Mouse (Mus musculus) embryonic facial prominence, embryonic 13.5 days (tissue): ENCODE measurements around the gene Frat1. TPM values are rescaled to one million over a fixed set of nuclear protein-coding genes. Genes with fewer than 3 reads are reported as not detected.

Experiments
- ATAC-seq: fragments of 200-750 bp; cut with Nextera tagmentation; 2 replicates; pipeline ENCODE4 v1.8.0; 2017; ENCODE audit warnings: low read depth; ENCODE audit not compliant: insufficient number of reproducible peaks, insufficient read depth, low FRiP score, low TSS enrichment
- H3K27ac ChIP-seq: fragments of 300-500 bp; sonication (generic); 2 replicates; pipeline ENCODE4 v1.5.1; 2015; ENCODE audit warnings: moderate library complexity, mild to moderate bottlenecking, inconsistent platforms
- H3K27me3 ChIP-seq: fragments of 300-500 bp; sonication (generic); 2 replicates; pipeline ENCODE4 v1.6.1; 2015; ENCODE audit warnings: mild to moderate bottlenecking, inconsistent platforms
- H3K36me3 ChIP-seq: fragments of 300-500 bp; sonication (generic); 2 replicates; pipeline ENCODE4 v1.6.1; 2015; ENCODE audit warnings: mild to moderate bottlenecking, inconsistent platforms
- H3K4me1 ChIP-seq: fragments of 300-500 bp; sonication (generic); 2 replicates; pipeline ENCODE4 v1.6.1; 2015; ENCODE audit warnings: inconsistent platforms
- H3K4me2 ChIP-seq: fragments of 300-500 bp; sonication (generic); 2 replicates; pipeline ENCODE4 v1.6.1; 2015; ENCODE audit warnings: moderate library complexity, mild to moderate bottlenecking, inconsistent platforms
- H3K4me3 ChIP-seq: fragments of 300-500 bp; sonication (generic); 2 replicates; pipeline ENCODE4 v1.5.1; 2015; ENCODE audit warnings: mild to moderate bottlenecking, inconsistent platforms
- H3K9ac ChIP-seq: fragments of 300-500 bp; sonication (generic); 2 replicates; pipeline ENCODE4 v1.6.1; 2015; ENCODE audit warnings: mild to moderate bottlenecking, inconsistent platforms
- H3K9me3 ChIP-seq: fragments of 300-500 bp; sonication (generic); 2 replicates; pipeline ENCODE4 v1.6.1; 2016; ENCODE audit warnings: inconsistent platforms
- WGBS: fragments of 180-500 bp; shearing (Covaris S2); methylation state at CpG from one replicate; pipeline ENCODE4 v1.1.7; 2015; ENCODE audit warnings: mixed read lengths; 5-methylcytosine and 5-hydroxymethylcytosine counted together
- polyA plus RNA-seq: library from polyadenylated mRNA; unstranded; fragments of >200 nt; fragmentation: Nextera tagmentation; extraction: Ambion mirVana; gene quantifications from 2 replicates; pipeline ENCODE4 v1.2.1, GENCODE M21; 2015

Frat1 gene
- polyA plus RNA-seq, 1 experiment from 2014 or later: 6.9 TPM

DNA sequence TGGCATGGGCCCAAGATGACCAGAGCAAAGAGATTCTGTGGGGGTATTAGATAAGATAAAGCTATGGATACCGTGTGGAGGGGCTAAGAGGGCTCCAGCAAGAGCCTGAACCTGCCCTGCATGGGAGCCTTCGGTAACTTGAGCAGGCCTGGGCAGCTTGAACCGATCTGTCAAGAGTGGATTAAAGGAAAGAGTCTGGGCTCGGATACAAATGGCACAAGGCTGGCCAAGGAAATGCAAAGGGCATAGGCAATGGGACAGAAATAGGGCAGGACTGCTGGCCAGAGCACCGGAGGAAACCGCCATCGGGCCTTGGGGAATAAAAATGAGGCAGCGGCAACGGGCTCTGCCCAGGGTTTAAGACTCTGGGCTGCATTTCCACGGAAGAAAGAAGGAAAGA is 12.4 kb upstream of the Frat1 start:
- H3K27me3 ChIP-seq: no peaks in the 10 kb centered on the region
- peak overlapping the region; percentile 71 for H3K27ac ChIP-seq
- H3K9me3 ChIP-seq: no peaks in the 10 kb centered on the region
- no peak overlapping the region for H3K4me3 ChIP-seq
- ATAC-seq: 0 out of 2 replicates have a peak, but pooled peaks have one; percentile 26
- peaks cover 16% of the 10 kb centered on the region for H3K4me1 ChIP-seq
- WGBS: 29% methylated on average over 10 of the region's 10 CpGs
- H3K36me3 ChIP-seq: no peaks in the 10 kb centered on the region
- 0 out of 2 replicates have a peak overlapping the region, but pooled peaks have one; percentile 17 for H3K9ac ChIP-seq
- H3K4me2 ChIP-seq: peak overlapping the region; percentile 32

DNA sequence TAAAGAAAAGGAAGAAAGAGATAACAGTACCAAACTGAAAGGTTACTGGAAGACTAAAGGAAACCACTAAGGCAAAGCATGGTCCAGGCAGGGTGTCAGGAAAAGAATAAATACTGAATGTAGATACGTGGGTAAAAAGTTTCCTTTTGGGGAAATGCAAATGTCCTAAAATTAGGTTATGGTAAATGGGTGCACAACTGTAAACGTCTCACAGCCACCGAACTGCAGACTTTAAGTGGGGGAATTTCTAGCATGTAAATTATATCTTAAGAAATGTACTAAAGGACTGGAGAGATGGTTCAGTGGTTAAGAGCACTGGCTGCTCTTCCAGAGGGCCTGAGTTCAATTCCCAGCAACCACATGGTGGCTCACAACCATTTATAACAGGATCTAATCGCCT is 11.0 kb upstream of the Frat1 start:
- WGBS: 83% methylated on average over 4 of the region's 4 CpGs
- H3K27me3 ChIP-seq: no peaks in the 10 kb centered on the region; the same call in 1 of the 2 replicates
- H3K9me3 ChIP-seq: no peaks in the 10 kb centered on the region
- no peaks in the 10 kb centered on the region for H3K36me3 ChIP-seq
- ATAC-seq: no peak
- H3K4me3 ChIP-seq: no peak overlapping the region
- H3K4me1 ChIP-seq: peaks cover 16% of the 10 kb centered on the region
- no peak overlapping the region for H3K9ac ChIP-seq
- H3K4me2 ChIP-seq: no peak overlapping the region
- H3K27ac ChIP-seq: no peak overlapping the region

- H3K27me3 ChIP-seq: no peaks in the 10 kb centered on the region; the same call in 1 of the 2 replicates
- H3K9ac ChIP-seq: no peak overlapping the region
- no peaks in the 10 kb centered on the region for H3K36me3 ChIP-seq
- 10% methylated on average over 5 of the region's 5 CpGs for WGBS
- H3K27ac ChIP-seq: no peak overlapping the region
- no peak overlapping the region for H3K4me2 ChIP-seq
- no peaks in the 10 kb centered on the region for H3K9me3 ChIP-seq
- H3K4me1 ChIP-seq: peaks cover 13% of the 10 kb centered on the region
- H3K4me3 ChIP-seq: no peak overlapping the region
- ATAC-seq: no peak
Observed at GRCm38 (mm10) chr19:41821436-41821835, 8.3 kb upstream of the Frat1 start.

GRCm38 (mm10) chr19:41822589-41822988 is 7.2 kb upstream of the Frat1 start:
- Histone ChIP-seq H3K4me1 (peaks cover 1% of the 10 kb centered on the region; the same call in 1 of the 2 replicates), H3K27ac (no peak overlapping the region), H3K9ac (no peak overlapping the region), H3K9me3 (no peaks in the 10 kb centered on the region), H3K4me3 (no peak overlapping the region), H3K4me2 (no peak overlapping the region), H3K36me3 (no peaks in the 10 kb centered on the region), H3K27me3 (no peaks in the 10 kb centered on the region; the same call in 1 of the 2 replicates)
- ATAC-seq: no peak
- WGBS: 83% methylated on average over 1 of the region's 1 CpGs

DNA sequence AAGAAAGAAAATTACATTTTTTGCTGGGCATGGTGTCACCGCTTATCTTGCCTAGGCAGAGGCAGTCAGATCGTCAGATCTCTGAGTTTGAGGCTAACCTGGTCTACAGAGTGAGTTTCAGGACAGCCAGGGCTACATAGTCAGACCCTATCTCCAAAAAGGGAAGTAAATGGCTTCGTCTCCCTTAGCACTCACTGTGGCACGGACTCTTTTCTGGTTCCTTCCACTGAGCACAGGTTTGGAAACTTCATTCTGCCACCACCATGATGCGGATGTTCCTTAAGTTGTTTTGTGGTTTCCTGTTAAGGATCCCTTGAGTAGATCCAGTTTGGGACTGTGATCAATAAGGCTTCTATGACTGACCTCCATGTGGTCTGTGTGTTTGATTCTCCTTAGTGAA is 4.8 kb upstream of the Frat1 start:
- Histone ChIP-seq H3K4me2 (no peak overlapping the region), H3K9me3 (no peaks in the 10 kb centered on the region), H3K4me3 (no peak overlapping the region), H3K36me3 (no peaks in the 10 kb centered on the region), H3K27me3 (no peaks in the 10 kb centered on the region; the same call in 1 of the 2 replicates), H3K9ac (no peak overlapping the region), H3K4me1 (no peaks in the 10 kb centered on the region), H3K27ac (no peak overlapping the region)
- 88% methylated on average over 5 of the region's 5 CpGs for WGBS
- ATAC-seq: no peak

- Histone ChIP-seq H3K4me3 (no peak overlapping the region), H3K36me3 (no peaks in the 10 kb centered on the region), H3K27ac (no peak overlapping the region), H3K9me3 (no peaks in the 10 kb centered on the region), H3K27me3 (peaks cover 13% of the 10 kb centered on the region), H3K9ac (no peak overlapping the region), H3K4me1 (peaks cover 12% of the 10 kb centered on the region), H3K4me2 (no peak overlapping the region)
- no peak for ATAC-seq
- 75% methylated on average over 3 of the region's 3 CpGs for WGBS
Observed at GRCm38 (mm10) chr19:41826529-41826928, 3.2 kb upstream of the Frat1 start.

GRCm38 (mm10) chr19:41828941-41829340 is 829 bp upstream of the Frat1 start:
- ATAC-seq: no peak
- Histone ChIP-seq H3K4me2 (peak overlapping the region; percentile 98), H3K4me3 (peak overlapping the region; percentile 73), H3K9me3 (no peaks in the 10 kb centered on the region), H3K9ac (no peak overlapping the region), H3K27me3 (peaks cover 35% of the 10 kb centered on the region), H3K4me1 (peaks cover 21% of the 10 kb centered on the region), H3K27ac (no peak overlapping the region), H3K36me3 (no peaks in the 10 kb centered on the region)
- 73% methylated on average over 3 of the region's 3 CpGs for WGBS

GRCm38 (mm10) chr19:41830106-41831031 is 599 bp downstream of the Frat1 start:
- H3K36me3 ChIP-seq: no peaks in the 10 kb centered on the region
- peak overlapping the region; percentile 98 for H3K4me2 ChIP-seq
- H3K9ac ChIP-seq: peak overlapping the region; percentile 75
- H3K27ac ChIP-seq: peak overlapping the region; percentile 33; the same call in 1 of the 2 replicates
- peaks cover 38% of the 10 kb centered on the region for H3K27me3 ChIP-seq
- no peaks in the 10 kb centered on the region for H3K9me3 ChIP-seq
- peak; percentile 12; the same call in 1 of the 2 replicates for ATAC-seq
- peaks cover 23% of the 10 kb centered on the region for H3K4me1 ChIP-seq
- WGBS: under 1% methylated on average over 89 of the region's 112 CpGs
- peak overlapping the region; percentile 73 for H3K4me3 ChIP-seq

DNA sequence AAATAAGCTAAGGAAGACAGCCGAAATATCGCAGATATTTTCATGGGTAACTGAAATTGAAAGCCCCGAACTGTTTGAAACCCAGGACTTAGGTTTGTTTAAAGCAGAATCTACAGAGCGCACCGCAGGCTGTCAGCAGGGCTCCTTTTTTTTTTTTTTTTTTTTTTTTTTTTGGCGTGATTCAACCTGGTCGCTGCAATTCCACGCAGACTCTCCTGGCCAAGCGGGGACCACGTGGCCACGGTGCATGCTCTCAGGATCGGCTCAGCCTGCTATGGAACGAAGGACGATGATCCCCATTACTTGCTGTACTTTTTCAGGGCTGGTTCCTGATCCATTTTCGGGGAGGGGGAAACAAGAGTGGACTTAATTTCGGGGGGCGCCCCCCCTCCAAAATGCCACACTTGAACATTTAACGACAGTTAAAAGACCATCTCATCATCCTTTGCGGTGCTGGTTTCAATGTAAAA is 1.4 kb downstream of the Frat1 start:
- peaks cover 38% of the 10 kb centered on the region for H3K27me3 ChIP-seq
- H3K4me2 ChIP-seq: peak overlapping the region; percentile 98
- no peak overlapping the region for H3K27ac ChIP-seq
- H3K4me3 ChIP-seq: peak overlapping the region; percentile 73
- H3K36me3 ChIP-seq: no peaks in the 10 kb centered on the region
- WGBS: 2% methylated on average over 19 of the region's 19 CpGs
- ATAC-seq: no peak
- H3K9ac ChIP-seq: peak overlapping the region; percentile 75
- H3K9me3 ChIP-seq: no peaks in the 10 kb centered on the region
- H3K4me1 ChIP-seq: peaks cover 30% of the 10 kb centered on the region

GRCm38 (mm10) chr19:41831718-41832391 is 2.1 kb downstream of the Frat1 start:
- Histone ChIP-seq H3K9ac (peak overlapping the region; percentile 36; the same call in 1 of the 2 replicates), H3K9me3 (no peaks in the 10 kb centered on the region), H3K4me1 (peaks cover 30% of the 10 kb centered on the region), H3K4me2 (peak overlapping the region; percentile 98), H3K27me3 (peaks cover 38% of the 10 kb centered on the region), H3K27ac (no peak overlapping the region), H3K4me3 (peak overlapping the region; percentile 73), H3K36me3 (no peaks in the 10 kb centered on the region)
- WGBS: 10% methylated on average over 14 of the region's 14 CpGs
- no peak for ATAC-seq

GRCm38 (mm10) chr19:41832501-41833201 is 2.9 kb downstream of the Frat1 start:
- no peak for ATAC-seq
- H3K27ac ChIP-seq: no peak overlapping the region
- H3K27me3 ChIP-seq: peaks cover 38% of the 10 kb centered on the region
- H3K4me3 ChIP-seq: no peak overlapping the region
- no peak overlapping the region for H3K9ac ChIP-seq
- H3K4me2 ChIP-seq: no peak overlapping the region; the same call in 1 of the 2 replicates
- H3K4me1 ChIP-seq: peaks cover 30% of the 10 kb centered on the region
- 66% methylated on average over 13 of the region's 13 CpGs for WGBS
- H3K9me3 ChIP-seq: no peaks in the 10 kb centered on the region
- no peaks in the 10 kb centered on the region for H3K36me3 ChIP-seq
